Comparison of ENCODE assay signal across 25 mouse cellular contexts in the genomic region with DNA sequence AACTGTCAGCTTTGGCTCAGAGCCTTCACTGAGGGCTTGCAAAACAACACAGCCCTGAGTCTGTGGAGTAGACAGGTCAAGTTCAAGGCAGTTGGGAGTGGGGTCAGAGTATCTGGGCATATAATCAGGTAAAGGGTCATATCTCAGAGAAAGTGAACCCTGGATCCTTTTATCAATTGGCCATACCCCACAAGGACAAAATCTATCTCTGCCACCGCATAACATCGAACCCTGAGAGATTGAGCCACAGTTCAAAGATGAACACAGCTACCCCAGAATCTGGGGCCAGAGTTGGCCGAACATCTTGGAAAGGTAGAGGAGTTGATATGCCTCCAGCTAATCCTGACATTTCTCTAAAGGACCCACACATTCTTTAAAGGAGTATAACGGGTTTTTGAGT. TPM values are rescaled to one million over a fixed set of nuclear protein-coding genes. Genes with fewer than 3 reads are reported as not detected.
DNase-seq lines count a peak whose midpoint lies in the region; ATAC-seq and TF ChIP-seq lines count a peak whose summit lies in the region.
"Had no signal": no experiment of that assay in that cellular context is flagged by ENCODE, and none has a peak within 500 bp of the region (broad histone marks: within the 10 kb centered on the region; RNA-seq: fewer than 3 reads in every experiment).

No protein-coding gene starts in this region.

- H3K4me2 ChIP-seq in liver, postnatal 0 days (ENCODE audit: low read depth, low read length): no peak overlapping the region
- no peak overlapping the region for H3K4me2 ChIP-seq in liver, embryonic 12.5 days
- H3K4me2 ChIP-seq in intestine, embryonic 15.5 days (replicated peaks): no peak overlapping the region

- ATAC-seq in liver, postnatal 0 days: peak; percentile 81
- no peak for ATAC-seq in liver, embryonic 12.5 days
- no peak for ATAC-seq in intestine, embryonic 15.5 days
- ATAC-seq: activated CD4-positive, CD25-positive, alpha-beta regulatory T cell, adult 4 months; CD4-positive, CD25-positive, alpha-beta regulatory T cell, adult 4 months; Patski had no signal

- no peak for TF ChIP-seq EP300 in liver, postnatal 0 days (IDR thresholded peaks at IDR 0.05; ENCODE audit: low read depth)

- no peak for DNase-seq in layer of hippocampus, adult 2 months (ENCODE audit: low spot score in 2 of 2)
- no peak for DNase-seq in layer of hippocampus, postnatal 36 days
- DNase-seq in liver, adult 2 months (ENCODE audit: extremely low read depth, low read depth, low spot score): peak; percentile 99
- no peak for DNase-seq in liver
- DNase-seq in liver, postnatal 0 days: no peak
- DNase-seq: adrenal gland, adult 2 months; adrenal gland, adult 8-10 months; adrenal gland, postnatal 10 days; adrenal gland, postnatal 14 days; adrenal gland, postnatal 25 days; adrenal gland, postnatal 36 days; B cell, adult 2 months; cerebellum, adult 11 months; cerebellum, adult 11-12 months had no signal

- TF ChIP-seq CTCF in layer of hippocampus, adult 2 months (conservative IDR thresholded peaks at IDR 0.05): no peak
- TF ChIP-seq CTCF in liver, adult 2 months (IDR thresholded peaks at IDR 0.05; ENCODE audit: low read depth, low read length): no peak
- no peak for TF ChIP-seq CTCF in liver, postnatal 0 days (IDR thresholded peaks at IDR 0.05; ENCODE audit: low read depth)
- TF ChIP-seq CTCF in small intestine, adult 2 months (IDR thresholded peaks at IDR 0.05; ENCODE audit: extremely low read depth, insufficient read length, insufficient replicate concordance, low read depth, low read length): no peak

- no peak for TF ChIP-seq POLR2A in liver, adult 2 months (IDR thresholded peaks at IDR 0.05; ENCODE audit: extremely low read depth, insufficient read depth, low read length)
- no peak for TF ChIP-seq POLR2A in small intestine, adult 2 months (IDR thresholded peaks at IDR 0.05; ENCODE audit: low read depth, low read length)

- peaks cover 3% of the 10 kb centered on the region; the same call in 1 of the 2 replicates for H3K79me2 ChIP-seq in liver, adult 2 months (ENCODE audit: control insufficient read depth, insufficient read depth, low read length)

- H3K9me3 ChIP-seq in liver, postnatal 0 days (ENCODE audit: low read length): no peaks in the 10 kb centered on the region
- H3K9me3 ChIP-seq in liver, embryonic 12.5 days (replicated peaks): no peaks in the 10 kb centered on the region
- no peaks in the 10 kb centered on the region for H3K9me3 ChIP-seq in intestine, embryonic 15.5 days
- H3K9me3 ChIP-seq: G1E had no signal

- no peak overlapping the region for H3K4me3 ChIP-seq in layer of hippocampus, adult 2 months
- H3K4me3 ChIP-seq in liver, adult 2 months (ENCODE audit: insufficient read depth, low read depth, low read length): no peak overlapping the region
- H3K4me3 ChIP-seq in liver, postnatal 0 days (ENCODE audit: low read depth, low read length): no peak overlapping the region
- H3K4me3 ChIP-seq in liver, embryonic 12.5 days: no peak overlapping the region
- no peak overlapping the region for H3K4me3 ChIP-seq in small intestine, adult 2 months (ENCODE audit: low read depth, low read length)
- no peak overlapping the region for H3K4me3 ChIP-seq in intestine, embryonic 15.5 days (replicated peaks)

- H3K9ac ChIP-seq in liver, adult 2 months (ENCODE audit: low read depth, low read length): peak overlapping the region; percentile 16; the same call in 1 of the 2 replicates
- no peak overlapping the region for H3K9ac ChIP-seq in liver, postnatal 0 days (replicated peaks)
- H3K9ac ChIP-seq in liver, embryonic 12.5 days: no peak overlapping the region
- H3K9ac ChIP-seq in intestine, embryonic 15.5 days: no peak overlapping the region

- H3K27ac ChIP-seq in layer of hippocampus, adult 2 months: peak overlapping the region; percentile 83; the same call in 1 of the 2 replicates
- H3K27ac ChIP-seq in liver, adult 2 months (replicated peaks; ENCODE audit: insufficient read depth, low read depth, low read length): peak overlapping the region; percentile 85
- peak overlapping the region; percentile 75 for H3K27ac ChIP-seq in liver, postnatal 0 days (ENCODE audit: low read depth)
- H3K27ac ChIP-seq in liver, embryonic 12.5 days: no peak overlapping the region
- H3K27ac ChIP-seq in small intestine, adult 2 months (ENCODE audit: insufficient read depth, low read depth, low read length): peak overlapping the region; percentile 44
- H3K27ac ChIP-seq in intestine, embryonic 15.5 days: no peak overlapping the region

- peaks cover 46% of the 10 kb centered on the region for H3K4me1 ChIP-seq in liver, adult 2 months (ENCODE audit: control insufficient read depth, insufficient read depth, low read length)
- H3K4me1 ChIP-seq in liver, postnatal 0 days (ENCODE audit: insufficient read depth): peaks cover 33% of the 10 kb centered on the region
- H3K4me1 ChIP-seq in liver, embryonic 12.5 days: peaks cover 15% of the 10 kb centered on the region
- H3K4me1 ChIP-seq in small intestine, adult 2 months (ENCODE audit: control insufficient read depth, insufficient read depth, insufficient read length, low read length): peaks cover 31% of the 10 kb centered on the region
- 0 out of 2 replicates have a peak, but pooled peaks cover 2% of the 10 kb centered on the region for H3K4me1 ChIP-seq in intestine, embryonic 15.5 days (replicated peaks)

- peaks cover 39% of the 10 kb centered on the region for H3K36me3 ChIP-seq in liver, adult 2 months (ENCODE audit: control insufficient read depth, insufficient read depth, low read length)
- peaks cover 18% of the 10 kb centered on the region for H3K36me3 ChIP-seq in liver, postnatal 0 days (replicated peaks; ENCODE audit: insufficient read depth, low read length)
- 0 out of 2 replicates have a peak, but pooled peaks cover 4% of the 10 kb centered on the region for H3K36me3 ChIP-seq in liver, embryonic 12.5 days
- peaks cover 21% of the 10 kb centered on the region for H3K36me3 ChIP-seq in small intestine, adult 2 months (ENCODE audit: control insufficient read depth, insufficient read depth, low read length)
- H3K36me3 ChIP-seq in intestine, embryonic 15.5 days: no peaks in the 10 kb centered on the region

- H3K27me3 ChIP-seq in liver, adult 2 months (ENCODE audit: control insufficient read depth, insufficient read depth, low read length): no peaks in the 10 kb centered on the region
- no peaks in the 10 kb centered on the region for H3K27me3 ChIP-seq in liver, postnatal 0 days (ENCODE audit: insufficient read depth, low read length)
- peaks cover 12% of the 10 kb centered on the region for H3K27me3 ChIP-seq in liver, embryonic 12.5 days (replicated peaks)
- H3K27me3 ChIP-seq in small intestine, adult 2 months (ENCODE audit: control insufficient read depth, insufficient read depth, low read length): no peaks in the 10 kb centered on the region
- peaks cover 2% of the 10 kb centered on the region for H3K27me3 ChIP-seq in intestine, embryonic 15.5 days (replicated peaks)
- H3K27me3 ChIP-seq: CH12.LX, Patski had no signal

- WGBS in liver, adult 2 months: 22% methylated on average over 4 of the region's 4 CpGs
- WGBS in liver, postnatal 0 days (ENCODE audit: insufficient replicate concordance): 69% methylated on average over 4 of the region's 4 CpGs
- 68% methylated on average over 4 of the region's 4 CpGs for WGBS in liver, embryonic 12.5 days (ENCODE audit: insufficient replicate concordance)
- WGBS in small intestine, adult 2 months: 59% methylated on average over 4 of the region's 4 CpGs
- WGBS in intestine, embryonic 15.5 days: 88% methylated on average over 4 of the region's 4 CpGs

RNA-seq across cellular contexts. Expression of gene Sec14l2, which starts 11.2 kb away (rescaled TPM):
- total RNA-seq in layer of hippocampus, adult 2 months (2021): 10 to 100 TPM; 62.8 to 67.6 TPM
- total RNA-seq in layer of hippocampus, postnatal 36 days (2021): 10 to 100 TPM; 52.5 to 57.4 TPM
- total RNA-seq in liver, adult 2 months (2014; rRNA removed): 302 and 310 TPM in 2 replicates
- polyA plus RNA-seq in liver, adult 2 months (2012; rRNA removed): 349 and 371 TPM in 2 replicates
- polyA plus RNA-seq in liver, postnatal 0 days (2015; fragmentation: Nextera tagmentation; extraction: Ambion mirVana): 48.0 and 54.2 TPM in 2 replicates
- polyA plus RNA-seq in liver, embryonic 12.5 days (2016; fragmentation: Nextera tagmentation; extraction: Ambion mirVana): 5.4 and 5.9 TPM in 2 replicates
- 23.7 and 84.2 TPM in 2 replicates for polyA plus RNA-seq in small intestine, adult 2 months (2012; rRNA removed)
- polyA plus RNA-seq in intestine, embryonic 15.5 days (2015; fragmentation: Nextera tagmentation; extraction: Ambion mirVana): 1.4 and 1.7 TPM in 2 replicates

RNA-seq across cellular contexts. Expression of gene Mtfp1, which starts 16.8 kb away (rescaled TPM):
- 100 to 1,000 TPM; 115 to 119 TPM for total RNA-seq in layer of hippocampus, adult 2 months (2021)
- 100 to 1,000 TPM; 118 TPM for total RNA-seq in layer of hippocampus, postnatal 36 days (2021)
- 16.6 and 23.4 TPM in 2 replicates for total RNA-seq in liver, adult 2 months (2014; rRNA removed)
- 39.2 and 41.5 TPM in 2 replicates for polyA plus RNA-seq in liver, adult 2 months (2012; rRNA removed)
- polyA plus RNA-seq in liver, postnatal 0 days (2015; fragmentation: Nextera tagmentation; extraction: Ambion mirVana): 17.7 and 21.1 TPM in 2 replicates
- polyA plus RNA-seq in liver, embryonic 12.5 days (2016; fragmentation: Nextera tagmentation; extraction: Ambion mirVana): 32.2 and 35.9 TPM in 2 replicates
- 22.4 and 26.6 TPM in 2 replicates for polyA plus RNA-seq in small intestine, adult 2 months (2012; rRNA removed)
- 32.2 and 37.0 TPM in 2 replicates for polyA plus RNA-seq in intestine, embryonic 15.5 days (2015; fragmentation: Nextera tagmentation; extraction: Ambion mirVana)

RNA-seq across cellular contexts. Expression of gene Rnf215, which starts 23.0 kb away (rescaled TPM):
- total RNA-seq in layer of hippocampus, adult 2 months (2021): 10 to 100 TPM; 33.8 to 35.6 TPM
- total RNA-seq in layer of hippocampus, postnatal 36 days (2021): 10 to 100 TPM; 32.4 to 35.7 TPM
- total RNA-seq in liver, adult 2 months (2014; rRNA removed): 10.3 and 10.8 TPM in 2 replicates
- 11.3 and 13.1 TPM in 2 replicates for polyA plus RNA-seq in liver, adult 2 months (2012; rRNA removed)
- 6.4 and 6.8 TPM in 2 replicates for polyA plus RNA-seq in liver, postnatal 0 days (2015; fragmentation: Nextera tagmentation; extraction: Ambion mirVana)
- 9.7 and 10.6 TPM in 2 replicates for polyA plus RNA-seq in liver, embryonic 12.5 days (2016; fragmentation: Nextera tagmentation; extraction: Ambion mirVana)
- 13.9 and 20.6 TPM in 2 replicates for polyA plus RNA-seq in small intestine, adult 2 months (2012; rRNA removed)
- polyA plus RNA-seq in intestine, embryonic 15.5 days (2015; fragmentation: Nextera tagmentation; extraction: Ambion mirVana): 20.2 and 21.8 TPM in 2 replicates

RNA-seq across cellular contexts. Expression of gene Sec14l3, which starts 47.4 kb away (rescaled TPM):
- 1 to 10 TPM; 1.3 to 2.6 TPM for total RNA-seq in layer of hippocampus, adult 2 months (2021)
- total RNA-seq in layer of hippocampus, postnatal 36 days (2021): 1 to 10 TPM; 1.1 to 1.2 TPM
- total RNA-seq in liver, adult 2 months (2014; rRNA removed): not detected in 2 replicates
- polyA plus RNA-seq in liver, adult 2 months (2012; rRNA removed): not detected in 2 replicates
- 0.11 TPM in 1 of 2 replicates, not detected in the other for polyA plus RNA-seq in liver, postnatal 0 days (2015; fragmentation: Nextera tagmentation; extraction: Ambion mirVana)
- polyA plus RNA-seq in liver, embryonic 12.5 days (2016; fragmentation: Nextera tagmentation; extraction: Ambion mirVana): not detected in 2 replicates
- not detected in 2 replicates for polyA plus RNA-seq in small intestine, adult 2 months (2012; rRNA removed)
- not detected in 2 replicates for polyA plus RNA-seq in intestine, embryonic 15.5 days (2015; fragmentation: Nextera tagmentation; extraction: Ambion mirVana)
- total RNA-seq: adrenal gland, adult 18-20 months; adrenal gland, adult 2 months; adrenal gland, postnatal 25 days; adrenal gland, postnatal 36 days; CH12.LX; MEL had no signal
- polyA plus RNA-seq: activated CD4-positive, CD25-positive, alpha-beta regulatory T cell, adult 4 months; adrenal gland, adult 2 months; C2C12; CD4-positive, CD25-positive, alpha-beta regulatory T cell, adult 4 months; G1E; Patski had no signal

RNA-seq across cellular contexts. Expression of gene Ccdc157, which starts 48.1 kb away (rescaled TPM):
- 10 to 100 TPM; 12.2 to 12.8 TPM for total RNA-seq in layer of hippocampus, adult 2 months (2021)
- 10 to 100 TPM; 10.1 to 12.0 TPM for total RNA-seq in layer of hippocampus, postnatal 36 days (2021)
- total RNA-seq in liver, adult 2 months (2014; rRNA removed): 4.0 and 4.5 TPM in 2 replicates
- 6.5 and 9.3 TPM in 2 replicates for polyA plus RNA-seq in liver, adult 2 months (2012; rRNA removed)
- 0.36 and 0.52 TPM in 2 replicates for polyA plus RNA-seq in liver, postnatal 0 days (2015; fragmentation: Nextera tagmentation; extraction: Ambion mirVana)
- polyA plus RNA-seq in liver, embryonic 12.5 days (2016; fragmentation: Nextera tagmentation; extraction: Ambion mirVana): 1.4 and 1.5 TPM in 2 replicates
- polyA plus RNA-seq in small intestine, adult 2 months (2012; rRNA removed): 2.1 and 2.2 TPM in 2 replicates
- polyA plus RNA-seq in intestine, embryonic 15.5 days (2015; fragmentation: Nextera tagmentation; extraction: Ambion mirVana): 3.7 and 3.8 TPM in 2 replicates

Comparison
In these comparisons a context has a peak if more than half of its experiments do, and no peak if none do; other contexts are left out.
1. H3K27ac ChIP-seq: peak in layer of hippocampus, adult 2 months (single experiment), liver, adult 2 months (single experiment), liver, postnatal 0 days (single experiment) and small intestine, adult 2 months (single experiment); none in liver, embryonic 12.5 days (single experiment) and intestine, embryonic 15.5 days (single experiment).